Mouse (Mus musculus) G1E (cell line): ENCODE data around the gene Gjd3.

Source experiments
- CTCF ChIP-seq: IDR thresholded peaks from 2 replicates; pipeline ENCODE4 v1.5.1; 2012; ENCODE audit warnings: low read depth, low read length, inconsistent platforms, mixed read lengths
- GATA1 ChIP-seq: IDR thresholded peaks from 2 replicates; pipeline ENCODE4 v1.6.1; 2012; ENCODE audit warnings: borderline replicate concordance, low read length, inconsistent platforms, mixed read lengths
- GATA2 ChIP-seq: IDR thresholded peaks from 2 replicates; pipeline ENCODE4 v1.6.1; 2012; ENCODE audit warnings: low read depth, low read length, inconsistent platforms, borderline replicate concordance
- TAL1 ChIP-seq: conservative IDR thresholded peaks from 2 replicates; pipeline ENCODE4 v1.6.1; 2012; ENCODE audit warnings: low read depth, low read length, inconsistent platforms, mixed read lengths

- no peak for TF ChIP-seq CTCF
- TF ChIP-seq TAL1: no peak
- TF ChIP-seq GATA1: no peak
- no peak for TF ChIP-seq GATA2
Measured at GRCm38 (mm10) chr11:99023500-99024467, 41.0 kb upstream of the Gjd3 start, which contains the start of gene Top2a.
